Mouse (Mus musculus) G1E (cell line): ENCODE data around the gene Tead2. TPM values are rescaled to one million over a fixed set of nuclear protein-coding genes. Genes with fewer than 3 reads are reported as not detected.

Experiments
- ATAC-seq: 2 replicates; pipeline ENCODE4 v1.8.0; 2016; ENCODE audit warnings: mild to moderate bottlenecking; ENCODE audit not compliant: insufficient number of reproducible peaks, poor library complexity, low FRiP score, severe bottlenecking; ENCODE audit errors: extremely low read depth
- DNase-seq: peaks from one replicate; pipeline ENCODE4 v3.0.0; 2012; ENCODE audit warnings: low spot score
- H3K27me3 ChIP-seq: 2 replicates; pipeline ENCODE4 v1.6.1; 2012; ENCODE audit warnings: mild to moderate bottlenecking, low read length, inconsistent platforms; ENCODE audit not compliant: insufficient read depth
- H3K36me3 ChIP-seq: replicated peaks from 2 replicates; pipeline ENCODE3; 2012; ENCODE audit warnings: mild to moderate bottlenecking, inconsistent platforms
- H3K4me1 ChIP-seq: 2 replicates; pipeline ENCODE4 v1.6.1; 2012; ENCODE audit warnings: low read depth, low read length, inconsistent platforms, mixed read lengths; ENCODE audit not compliant: insufficient read depth
- H3K4me3 ChIP-seq: 2 replicates; pipeline ENCODE4 v1.5.1; 2012; ENCODE audit warnings: low read depth, mild to moderate bottlenecking, inconsistent platforms, low read length, moderate library complexity, mixed read lengths
- H3K9me3 ChIP-seq: replicated peaks from 2 replicates; pipeline ENCODE4 v1.6.1; 2012; ENCODE audit warnings: inconsistent platforms
- CTCF ChIP-seq: IDR thresholded peaks from 2 replicates; pipeline ENCODE4 v1.5.1; 2012; ENCODE audit warnings: low read depth, low read length, inconsistent platforms, mixed read lengths
- GATA1 ChIP-seq: IDR thresholded peaks from 2 replicates; pipeline ENCODE4 v1.6.1; 2012; ENCODE audit warnings: borderline replicate concordance, low read length, inconsistent platforms, mixed read lengths
- GATA2 ChIP-seq: IDR thresholded peaks from 2 replicates; pipeline ENCODE4 v1.6.1; 2012; ENCODE audit warnings: low read depth, low read length, inconsistent platforms, borderline replicate concordance
- POLR2AphosphoS5 ChIP-seq: IDR thresholded peaks from 2 replicates; pipeline ENCODE4 v1.6.1; 2012; ENCODE audit warnings: low read depth, low read length, inconsistent platforms; ENCODE audit not compliant: insufficient replicate concordance
- TAL1 ChIP-seq: conservative IDR thresholded peaks from 2 replicates; pipeline ENCODE4 v1.6.1; 2012; ENCODE audit warnings: low read depth, low read length, inconsistent platforms, mixed read lengths
- polyA plus RNA-seq: library from polyadenylated mRNA; stranded (reverse); fragments of >175 nt; gene quantifications from 2 replicates; pipeline ENCODE4 v1.2.3, GENCODE M21; 2012
- total RNA-seq, 2 experiments: library from RNA; stranded (forward) in 1 of 2; stranded (reverse) in 1 of 2; fragments of 200-1000 nt in 1 of 2; fragments of >200 nt in 1 of 2; fragmentation: Nextera tagmentation in 1 of 2; gene quantifications; 2 replicates each; pipeline ENCODE4 v1.2.3; 2014 to 2017

The Tead2 gene
- total and polyA plus RNA-seq, 3 experiments, result 0.38 TPM; not detected in 2

- no peak for DNase-seq
- peaks cover 9% of the 10 kb centered on the region for H3K4me1 ChIP-seq
- TF ChIP-seq TAL1 (no peak), GATA1 (no peak), CTCF (no peak), GATA2 (no peak), POLR2AphosphoS5 (no peak)
- peaks cover 38% of the 10 kb centered on the region for H3K27me3 ChIP-seq
- no peak overlapping the region for H3K4me3 ChIP-seq
- ATAC-seq, result no peak
- no peaks in the 10 kb centered on the region for H3K9me3 ChIP-seq
- peaks cover 32% of the 10 kb centered on the region for H3K36me3 ChIP-seq
Observed at GRCm38 (mm10) chr7:45229459-45230203, 14.1 kb downstream of the Tead2 start.

- no peak overlapping the region for H3K4me3 ChIP-seq
- TF ChIP-seq TAL1 (no peak), GATA1 (no peak), CTCF (no peak), GATA2 (no peak), POLR2AphosphoS5 (no peak)
- H3K4me1 ChIP-seq, result peaks cover 21% of the 10 kb centered on the region
- DNase-seq (no peak), ATAC-seq (no peak)
- H3K9me3 ChIP-seq, result no peaks in the 10 kb centered on the region
- H3K27me3 ChIP-seq, result peaks cover 26% of the 10 kb centered on the region
- peaks cover 48% of the 10 kb centered on the region for H3K36me3 ChIP-seq
Observed at GRCm38 (mm10) chr7:45231192-45231591, 15.6 kb downstream of the Tead2 start.

- no peaks in the 10 kb centered on the region for H3K9me3 ChIP-seq
- peaks cover 18% of the 10 kb centered on the region for H3K27me3 ChIP-seq
- DNase-seq (no peak), ATAC-seq (no peak)
- H3K4me3 ChIP-seq, result no peak overlapping the region
- H3K4me1 ChIP-seq, result peaks cover 27% of the 10 kb centered on the region
- TF ChIP-seq TAL1, result no peak
- no peak for TF ChIP-seq GATA1
- no peak for TF ChIP-seq CTCF
- no peak for TF ChIP-seq GATA2
- peaks cover 55% of the 10 kb centered on the region for H3K36me3 ChIP-seq
Observed at GRCm38 (mm10) chr7:45231941-45232340, 16.4 kb downstream of the Tead2 start.

- no peaks in the 10 kb centered on the region for H3K9me3 ChIP-seq
- ATAC-seq, result no peak
- peaks cover 14% of the 10 kb centered on the region for H3K27me3 ChIP-seq
- TF ChIP-seq CTCF (no peak), POLR2AphosphoS5 (no peak), GATA1 (no peak), TAL1 (no peak), GATA2 (no peak)
- DNase-seq, result no peak
- peaks cover 37% of the 10 kb centered on the region for H3K4me1 ChIP-seq
- peaks cover 60% of the 10 kb centered on the region for H3K36me3 ChIP-seq
- no peak overlapping the region for H3K4me3 ChIP-seq
Observed at GRCm38 (mm10) chr7:45232716-45233465, 17.3 kb downstream of the Tead2 start.

GRCm38 (mm10) chr7:45233580-45234332 is 18.2 kb downstream of the Tead2 start:
- H3K9me3 ChIP-seq, result no peaks in the 10 kb centered on the region
- TF ChIP-seq POLR2AphosphoS5, result no peak
- no peak for TF ChIP-seq GATA2
- TF ChIP-seq TAL1, result no peak
- no peak for TF ChIP-seq GATA1
- TF ChIP-seq CTCF, result no peak
- H3K4me3 ChIP-seq, result no peak overlapping the region
- peaks cover 9% of the 10 kb centered on the region for H3K27me3 ChIP-seq
- ATAC-seq (no peak), DNase-seq (no peak)
- peaks cover 45% of the 10 kb centered on the region for H3K4me1 ChIP-seq
- H3K36me3 ChIP-seq, result peaks cover 60% of the 10 kb centered on the region

GRCm38 (mm10) chr7:45234333-45234841 is 18.8 kb downstream of the Tead2 start:
- Histone ChIP-seq H3K36me3 (peaks cover 60% of the 10 kb centered on the region), H3K27me3 (peaks cover 3% of the 10 kb centered on the region)
- no peak for ATAC-seq

More at GRCm38 (mm10) chr7:45234333-45234841, 18.8 kb downstream of the Tead2 start:
- DNase-seq, result no peak
- no peak for TF ChIP-seq CTCF
- TF ChIP-seq GATA2, result no peak
- no peak for TF ChIP-seq TAL1
- no peak for TF ChIP-seq GATA1
- TF ChIP-seq POLR2AphosphoS5, result no peak
- Histone ChIP-seq H3K4me3 (no peak overlapping the region), H3K4me1 (peaks cover 51% of the 10 kb centered on the region), H3K9me3 (no peaks in the 10 kb centered on the region)
